Mouse (Mus musculus) heart, adult 2 months (tissue): ENCODE measurements around the gene Fhod1. TPM values are rescaled to one million over a fixed set of nuclear protein-coding genes. Genes with fewer than 3 reads are reported as not detected.

ENCODE experiments used
- DNase-seq, 2 experiments: peaks; one replicate each; pipeline ENCODE4 v3.0.0; 2021
- H3K27ac ChIP-seq: fragments of 200-600 bp; 2 replicates; pipeline ENCODE4 v1.8.1; 2022
- H3K27me3 ChIP-seq: fragments of 200-500 bp; 2 replicates; pipeline ENCODE4 v1.6.1; 2012; ENCODE audit warnings: mild to moderate bottlenecking, low read length, inconsistent platforms, mixed read lengths; ENCODE audit not compliant: control insufficient read depth, insufficient read depth
- H3K36me3 ChIP-seq: fragments of 200-500 bp; 2 replicates; pipeline ENCODE4 v1.6.1; 2012; ENCODE audit warnings: low read length, inconsistent platforms; ENCODE audit not compliant: control insufficient read depth, insufficient read depth
- H3K4me1 ChIP-seq: fragments of 200-500 bp; 2 replicates; pipeline ENCODE4 v1.6.1; 2011; ENCODE audit warnings: low read length; ENCODE audit not compliant: control insufficient read depth, insufficient read depth
- H3K4me3 ChIP-seq: fragments of 200-600 bp; 2 replicates; pipeline ENCODE4 v1.8.1; 2022
- H3K79me2 ChIP-seq: fragments of 200-500 bp; replicated peaks from 2 replicates; pipeline ENCODE4 v1.6.1; 2012; ENCODE audit warnings: mild to moderate bottlenecking, inconsistent platforms, low read length, moderate library complexity, mixed read lengths; ENCODE audit not compliant: control insufficient read depth, insufficient read depth
- H3K9ac ChIP-seq: fragments of 200-500 bp; 2 replicates; pipeline ENCODE4 v1.6.1; 2012; ENCODE audit warnings: low read depth, mild to moderate bottlenecking, control low read depth, inconsistent platforms, low read length, mixed read lengths
- CTCF ChIP-seq: fragments of 200-600 bp; IDR thresholded peaks from 2 replicates; pipeline ENCODE4 v1.8.1; 2022; ENCODE audit warnings: antibody characterized with exemption, mild to moderate bottlenecking, moderate library complexity
- EP300 ChIP-seq: fragments of 200-500 bp; IDR thresholded peaks from 2 replicates; pipeline ENCODE4 v1.6.1; 2011; ENCODE audit warnings: low read depth, low read length, control low read depth; ENCODE audit not compliant: insufficient read depth
- POLR2A ChIP-seq: fragments of 200-500 bp; IDR thresholded peaks from 2 replicates; pipeline ENCODE4 v1.6.1; 2011; ENCODE audit warnings: mild to moderate bottlenecking, low read depth, low read length, control low read depth; ENCODE audit not compliant: insufficient read depth
- WGBS: fragments of 180-500 bp; shearing (Covaris S2); methylation state at CpG from one replicate; pipeline ENCODE4 v1.1.7; 2018; 5-methylcytosine and 5-hydroxymethylcytosine counted together
- intact Hi-C: fragments of 180-260 bp; cut with DNase I; formaldehyde crosslinking; loops from one replicate; pipeline ENCODE4 v1.15.1; 2025
- polyA plus RNA-seq: library from polyadenylated mRNA; depleted of rRNA; stranded (reverse); fragments of >200 nt; gene quantifications from 2 replicates; pipeline ENCODE4 v1.2.3, GENCODE M21; 2012
- total RNA-seq, 2 experiments: library from RNA; stranded (reverse); gene quantifications; 2 replicates each; pipeline ENCODE4 v1.2.3; 2021

The Fhod1 gene
- total and polyA plus RNA-seq, 3 experiments, result 4.4 to 14.2 (median 6.9) TPM

GRCm38 (mm10) chr8:105361751-105362702 lies 14.3 kb upstream of the Fhod1 start:
- peak in 1 of 2 experiments; percentile 48 for DNase-seq
- Histone ChIP-seq H3K4me1 (peaks cover 5% of the 10 kb centered on the region), H3K27ac (peak overlapping the region; percentile 26; the same call in 1 of the 2 replicates), H3K4me3 (no peak overlapping the region), H3K79me2 (no peaks in the 10 kb centered on the region), H3K27me3 (no peaks in the 10 kb centered on the region), H3K36me3 (no peaks in the 10 kb centered on the region), H3K9ac (no peak overlapping the region)
- TF ChIP-seq EP300 (no peak), CTCF (no peak)
- intact Hi-C loops, result no loop called here
- 40% methylated on average over 12 of the region's 12 CpGs for WGBS

- Histone ChIP-seq H3K4me1 (peaks cover 11% of the 10 kb centered on the region), H3K4me3 (no peak overlapping the region), H3K27me3 (no peaks in the 10 kb centered on the region), H3K9ac (no peak overlapping the region), H3K36me3 (no peaks in the 10 kb centered on the region), H3K79me2 (no peaks in the 10 kb centered on the region), H3K27ac (no peak overlapping the region)
- TF ChIP-seq CTCF (peak; percentile 67), EP300 (no peak), POLR2A (no peak)
- no peak for DNase-seq
- 46% methylated on average over 4 of the region's 4 CpGs for WGBS
- intact Hi-C loops, result loop anchor here (1.0 to 5.0 kb wide), 2 partner anchors 38 to 118 kb away; no protein-coding TSS in a partner anchor
Observed at GRCm38 (mm10) chr8:105359646-105360045, 11.9 kb upstream of the Fhod1 start.

- H3K79me2 ChIP-seq, result no peaks in the 10 kb centered on the region
- TF ChIP-seq EP300 (no peak), CTCF (no peak), POLR2A (no peak)
- no peak for DNase-seq
- no peak overlapping the region for H3K27ac ChIP-seq
- H3K9ac ChIP-seq, result no peak overlapping the region
- WGBS, result 84% methylated on average over 15 of the region's 15 CpGs
- intact Hi-C loops, result loop anchor here (1.0 to 5.0 kb wide), 2 partner anchors 38 to 118 kb away; no protein-coding TSS in a partner anchor
- peaks cover 13% of the 10 kb centered on the region for H3K4me1 ChIP-seq
- no peak overlapping the region for H3K4me3 ChIP-seq
- no peaks in the 10 kb centered on the region for H3K27me3 ChIP-seq
- H3K36me3 ChIP-seq, result no peaks in the 10 kb centered on the region; the same call in 1 of the 2 replicates
Observed at GRCm38 (mm10) chr8:105359208-105359607, 11.5 kb upstream of the Fhod1 start.

GRCm38 (mm10) chr8:105356681-105357080 lies 8.9 kb upstream of the Fhod1 start:
- H3K4me3 ChIP-seq, result no peak overlapping the region
- no peak overlapping the region for H3K27ac ChIP-seq
- H3K9ac ChIP-seq, result no peak overlapping the region
- DNase-seq, result no peak
- 92% methylated on average over 14 of the region's 14 CpGs for WGBS
- no peaks in the 10 kb centered on the region for H3K27me3 ChIP-seq
- no peaks in the 10 kb centered on the region for H3K79me2 ChIP-seq
- H3K4me1 ChIP-seq, result peaks cover 8% of the 10 kb centered on the region
- no peaks in the 10 kb centered on the region; the same call in 1 of the 2 replicates for H3K36me3 ChIP-seq
- intact Hi-C loops, result loop anchor here (5.0 kb wide), 1 partner anchor 121 kb away; no protein-coding TSS in a partner anchor
- TF ChIP-seq EP300, result no peak
- TF ChIP-seq CTCF, result no peak
- no peak for TF ChIP-seq POLR2A

- peak overlapping the region; percentile 61 for H3K27ac ChIP-seq
- H3K79me2 ChIP-seq, result no peaks in the 10 kb centered on the region
- intact Hi-C loops, result loop anchor here (5.0 kb wide), 1 partner anchor 122 kb away; no protein-coding TSS in a partner anchor
- peaks cover 8% of the 10 kb centered on the region for H3K4me1 ChIP-seq
- no peaks in the 10 kb centered on the region for H3K27me3 ChIP-seq
- H3K9ac ChIP-seq, result no peak overlapping the region
- peak; percentile 65 to 66 for DNase-seq
- TF ChIP-seq EP300 (peak; percentile 82), CTCF (no peak), POLR2A (peak; percentile 33; the same call in 1 of the 2 replicates)
- no peak overlapping the region for H3K4me3 ChIP-seq
- 64% methylated on average over 26 of the region's 26 CpGs for WGBS
- H3K36me3 ChIP-seq, result no peaks in the 10 kb centered on the region; the same call in 1 of the 2 replicates
Observed at GRCm38 (mm10) chr8:105355179-105356024, 7.6 kb upstream of the Fhod1 start.
